Mouse (Mus musculus) kidney, embryonic 14.5 days (tissue): Measurements from ENCODE around the gene Snx29. TPM values are rescaled to one million over a fixed set of nuclear protein-coding genes. Genes with fewer than 3 reads are reported as not detected.

ENCODE experiments used
- ATAC-seq: fragments of 200-750 bp; cut with Nextera tagmentation; 2 replicates; pipeline ENCODE4 v1.8.0; 2017; ENCODE audit warnings: moderate number of reproducible peaks, mild to moderate bottlenecking, moderate TSS enrichment, moderate library complexity; ENCODE audit not compliant: low FRiP score, low TSS enrichment
- H3K27ac ChIP-seq: fragments of 300-500 bp; sonication (generic); 2 replicates; pipeline ENCODE4 v1.5.1; 2014; ENCODE audit warnings: low read depth, mild to moderate bottlenecking, low read length, moderate library complexity, mixed read lengths
- H3K27me3 ChIP-seq: fragments of 300-500 bp; sonication (generic); 2 replicates; pipeline ENCODE4 v1.6.1; 2014; ENCODE audit warnings: mild to moderate bottlenecking, low read length; ENCODE audit not compliant: control insufficient read depth, insufficient read depth
- H3K36me3 ChIP-seq: fragments of 300-500 bp; sonication (generic); 2 replicates; pipeline ENCODE4 v1.6.1; 2014; ENCODE audit warnings: low read length, mixed read lengths; ENCODE audit not compliant: control insufficient read depth, insufficient read depth
- H3K4me1 ChIP-seq: fragments of 300-500 bp; sonication (generic); 2 replicates; pipeline ENCODE4 v1.6.1; 2014; ENCODE audit warnings: low read length, mixed read lengths; ENCODE audit not compliant: control insufficient read depth, insufficient read depth
- H3K4me2 ChIP-seq: fragments of 300-500 bp; sonication (generic); replicated peaks from 2 replicates; pipeline ENCODE4 v1.6.1; 2014; ENCODE audit warnings: low read depth, mild to moderate bottlenecking, low read length
- H3K4me3 ChIP-seq: fragments of 300-500 bp; sonication (generic); 2 replicates; pipeline ENCODE4 v1.5.1; 2014; ENCODE audit warnings: mild to moderate bottlenecking, low read length
- H3K9ac ChIP-seq: fragments of 300-500 bp; sonication (generic); 2 replicates; pipeline ENCODE4 v1.6.1; 2014; ENCODE audit warnings: low read depth, mild to moderate bottlenecking, low read length, moderate library complexity
- H3K9me3 ChIP-seq: fragments of 300-500 bp; sonication (generic); 2 replicates; pipeline ENCODE4 v1.6.1; 2016; ENCODE audit warnings: low read length; ENCODE audit not compliant: control insufficient read depth
- WGBS: fragments of 180-500 bp; shearing (Covaris S2); extraction: QIAGEN DNeasy Blood & Tissue Kit; methylation state at CpG from one replicate; pipeline ENCODE4 v1.1.7; 2014; 5-methylcytosine and 5-hydroxymethylcytosine counted together
- polyA plus RNA-seq: library from polyadenylated mRNA; unstranded; fragments of >200 nt; fragmentation: Nextera tagmentation; extraction: Ambion mirVana; gene quantifications from 2 replicates; pipeline ENCODE4 v1.2.1, GENCODE M21; 2014

The Snx29 gene
- polyA plus RNA-seq, 1 experiment from 2014 or later: 17.7 TPM

DNA sequence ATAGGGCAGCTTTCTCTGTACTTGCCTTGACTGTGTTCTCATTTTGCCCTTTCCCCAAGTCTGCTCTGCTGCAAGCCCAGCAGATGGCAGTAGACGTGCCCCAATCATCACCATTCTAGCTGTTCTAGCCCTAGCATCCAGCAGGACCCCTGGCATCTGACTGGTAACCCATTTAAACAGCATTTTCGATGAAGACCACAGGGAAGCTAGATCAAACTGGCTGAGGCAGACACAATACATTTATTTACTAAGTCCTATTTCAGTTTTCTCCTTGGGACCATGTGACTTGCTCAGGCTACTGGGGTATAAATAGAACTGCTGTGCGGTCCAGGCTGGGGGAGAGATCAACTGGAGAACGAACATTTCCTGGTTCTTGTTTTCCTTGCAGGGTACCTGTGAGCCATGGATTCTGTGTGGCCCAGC lies 257.0 kb downstream of the Snx29 start:
- Histone ChIP-seq H3K4me1 (no peaks in the 10 kb centered on the region), H3K4me3 (no peak overlapping the region), H3K9ac (no peak overlapping the region), H3K9me3 (no peaks in the 10 kb centered on the region), H3K27ac (no peak overlapping the region), H3K36me3 (no peaks in the 10 kb centered on the region), H3K27me3 (no peaks in the 10 kb centered on the region), H3K4me2 (no peak overlapping the region)
- 58% methylated on average over 4 of the region's 4 CpGs for WGBS
- 0 out of 2 replicates have a peak, but pooled peaks have one; percentile 32 for ATAC-seq

DNA sequence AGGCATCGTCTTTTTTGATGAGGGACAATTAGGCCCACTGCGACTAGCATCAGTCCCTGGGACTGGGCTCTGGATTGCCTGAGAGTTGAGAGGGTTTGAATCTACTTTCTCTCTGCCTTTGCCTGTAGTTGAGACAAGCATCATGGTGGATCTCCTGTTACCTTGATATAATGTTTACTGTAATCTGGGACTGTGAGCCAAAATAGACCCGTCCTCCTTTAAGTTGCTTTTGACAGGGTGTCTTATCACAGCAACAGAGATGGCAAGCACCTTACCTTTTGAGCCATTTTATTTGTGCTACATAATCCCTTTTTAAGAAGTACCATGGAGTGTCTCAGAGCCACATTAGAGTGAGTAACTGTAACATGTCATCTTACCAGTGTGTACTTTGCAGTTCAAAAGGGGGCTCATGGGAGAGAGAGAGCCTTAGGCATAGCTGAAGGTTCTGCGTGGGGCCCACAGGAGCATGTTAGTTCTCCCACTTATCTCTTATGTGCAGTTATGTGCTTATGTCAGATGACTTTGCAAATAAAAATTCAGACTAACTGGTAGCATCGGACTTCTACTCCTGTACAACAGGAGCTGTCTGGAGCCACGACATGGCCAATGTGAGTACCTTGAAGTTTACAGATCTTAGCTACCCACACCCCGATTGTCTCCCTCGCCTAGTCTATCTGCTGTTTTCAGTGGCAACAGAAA lies 261.4 kb downstream of the Snx29 start:
- no peaks in the 10 kb centered on the region for H3K9me3 ChIP-seq
- no peaks in the 10 kb centered on the region for H3K4me1 ChIP-seq
- no peaks in the 10 kb centered on the region for H3K27me3 ChIP-seq
- ATAC-seq: no peak
- H3K4me3 ChIP-seq: no peak overlapping the region
- no peak overlapping the region for H3K27ac ChIP-seq
- no peaks in the 10 kb centered on the region for H3K36me3 ChIP-seq
- H3K4me2 ChIP-seq: no peak overlapping the region
- 87% methylated on average over 8 of the region's 8 CpGs for WGBS
- no peak overlapping the region for H3K9ac ChIP-seq

DNA sequence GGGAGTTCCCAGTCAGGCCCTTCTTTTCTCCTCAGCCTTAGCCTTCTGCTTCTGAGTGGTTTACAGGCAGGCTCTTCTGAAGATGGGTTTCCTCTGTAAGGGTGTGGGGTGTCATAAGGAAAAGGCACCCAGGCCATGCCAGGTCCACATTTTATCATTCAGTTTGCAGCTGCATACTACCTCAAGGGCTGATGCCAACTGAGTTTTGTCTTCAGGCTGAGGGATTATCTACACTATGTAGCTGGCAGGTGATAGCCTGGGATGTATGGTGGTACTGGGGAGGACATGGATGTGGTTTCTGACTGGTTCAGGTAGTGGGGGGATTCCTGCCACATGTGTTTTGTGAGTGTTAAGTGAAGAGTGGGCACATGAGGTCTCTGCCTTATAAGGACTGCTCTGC lies 266.0 kb downstream of the Snx29 start:
- Histone ChIP-seq H3K4me3 (no peak overlapping the region), H3K27ac (no peak overlapping the region), H3K36me3 (no peaks in the 10 kb centered on the region), H3K9me3 (no peaks in the 10 kb centered on the region), H3K4me2 (no peak overlapping the region), H3K27me3 (no peaks in the 10 kb centered on the region), H3K4me1 (no peaks in the 10 kb centered on the region), H3K9ac (no peak overlapping the region)
- no peak for ATAC-seq

DNA sequence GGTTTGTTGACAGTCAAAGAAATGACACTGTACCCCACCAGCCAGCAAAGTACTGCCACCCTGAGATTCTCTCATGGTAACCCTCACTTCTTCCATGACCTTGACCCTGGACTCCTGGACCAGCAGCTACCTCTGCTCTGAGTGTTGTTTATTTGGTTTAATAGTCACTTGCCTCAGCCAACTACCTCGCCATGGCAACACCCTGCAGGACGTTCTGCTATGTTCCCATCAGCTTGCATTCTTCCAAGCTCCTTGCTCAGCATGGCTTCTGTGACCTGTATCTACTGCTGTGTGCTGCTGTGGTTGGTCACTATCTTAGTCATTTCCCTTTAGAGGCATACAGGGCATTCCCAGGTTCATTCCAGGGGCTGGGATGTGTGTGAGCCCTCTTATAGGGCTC lies 266.6 kb downstream of the Snx29 start:
- Histone ChIP-seq H3K9me3 (no peaks in the 10 kb centered on the region), H3K27me3 (no peaks in the 10 kb centered on the region), H3K4me3 (no peak overlapping the region), H3K4me2 (no peak overlapping the region), H3K27ac (no peak overlapping the region), H3K9ac (no peak overlapping the region), H3K4me1 (no peaks in the 10 kb centered on the region), H3K36me3 (no peaks in the 10 kb centered on the region)
- no peak for ATAC-seq
- 69% methylated on average over 2 of the region's 2 CpGs for WGBS

DNA sequence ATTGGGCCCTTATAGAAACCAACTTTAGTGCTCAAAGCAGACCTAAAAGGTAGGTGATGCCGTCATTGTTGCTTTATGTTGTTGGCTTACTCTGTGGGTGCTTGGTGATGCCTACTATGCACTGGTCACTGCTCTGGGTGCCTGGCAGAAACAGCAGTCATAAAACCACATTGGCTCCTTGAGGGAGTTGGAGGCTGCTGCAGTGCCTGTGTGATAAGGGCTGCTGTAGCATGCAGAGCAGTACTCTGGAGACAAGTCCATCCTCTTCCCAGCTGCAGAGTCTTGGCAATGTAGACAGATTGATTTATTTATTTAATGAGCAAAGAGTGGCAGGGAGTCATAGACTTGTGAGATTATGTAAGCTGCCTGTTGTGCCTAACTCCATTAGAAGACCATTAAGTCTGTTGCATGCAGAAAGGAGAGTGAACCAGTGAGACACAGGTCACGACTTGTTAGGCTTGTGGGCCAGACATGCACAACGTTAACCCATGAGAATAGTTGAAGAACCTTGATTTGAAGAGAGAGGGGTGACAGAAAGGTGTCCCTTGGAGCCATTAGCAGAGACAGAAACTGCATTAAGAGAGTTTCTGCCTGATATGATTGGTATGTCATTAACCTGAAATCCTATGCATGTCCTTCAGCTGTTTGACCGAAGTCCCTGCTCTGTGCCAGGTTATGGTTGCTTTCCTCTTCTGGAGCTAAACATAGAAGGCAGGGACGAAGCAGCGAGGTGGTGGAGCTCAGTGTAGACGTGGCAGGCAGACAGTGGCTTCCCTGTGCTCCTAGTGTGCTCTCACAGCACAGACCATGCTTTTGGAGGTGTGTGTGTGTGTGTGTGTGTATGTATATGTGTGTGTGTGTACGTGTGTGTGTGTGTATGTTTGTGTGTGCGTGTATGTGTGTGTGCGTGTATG lies 267.3 kb downstream of the Snx29 start:
- H3K36me3 ChIP-seq: no peaks in the 10 kb centered on the region
- 90% methylated on average over 10 of the region's 10 CpGs for WGBS
- no peak overlapping the region for H3K9ac ChIP-seq
- H3K4me2 ChIP-seq: no peak overlapping the region
- ATAC-seq: no peak
- H3K27ac ChIP-seq: no peak overlapping the region
- no peaks in the 10 kb centered on the region for H3K4me1 ChIP-seq
- H3K4me3 ChIP-seq: no peak overlapping the region
- no peaks in the 10 kb centered on the region for H3K9me3 ChIP-seq
- H3K27me3 ChIP-seq: no peaks in the 10 kb centered on the region

DNA sequence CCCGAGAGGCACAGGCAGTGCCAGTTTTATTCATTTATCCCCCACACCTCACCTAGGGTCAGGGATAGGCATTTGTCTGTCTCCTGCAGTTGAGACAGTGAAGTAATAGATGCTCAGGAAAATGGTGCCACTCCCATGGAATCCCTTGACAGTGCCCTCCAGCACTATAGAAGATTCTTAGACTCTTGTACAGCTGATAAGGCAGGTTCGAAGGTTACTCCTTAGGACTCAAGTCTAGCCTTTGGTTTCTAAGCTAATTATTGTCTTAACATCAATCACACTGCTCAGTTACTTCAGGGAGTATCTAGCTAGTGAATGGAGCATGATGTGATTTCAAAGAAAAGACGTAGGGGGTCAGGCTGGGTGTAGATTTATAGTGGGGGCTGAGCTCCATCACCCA lies 273.9 kb downstream of the Snx29 start:
- no peak overlapping the region for H3K4me2 ChIP-seq
- H3K9ac ChIP-seq: no peak overlapping the region
- ATAC-seq: no peak
- no peaks in the 10 kb centered on the region for H3K36me3 ChIP-seq
- no peak overlapping the region for H3K4me3 ChIP-seq
- no peaks in the 10 kb centered on the region for H3K27me3 ChIP-seq
- H3K4me1 ChIP-seq: no peaks in the 10 kb centered on the region
- 67% methylated on average over 3 of the region's 3 CpGs for WGBS
- no peak overlapping the region for H3K27ac ChIP-seq
- H3K9me3 ChIP-seq: no peaks in the 10 kb centered on the region

DNA sequence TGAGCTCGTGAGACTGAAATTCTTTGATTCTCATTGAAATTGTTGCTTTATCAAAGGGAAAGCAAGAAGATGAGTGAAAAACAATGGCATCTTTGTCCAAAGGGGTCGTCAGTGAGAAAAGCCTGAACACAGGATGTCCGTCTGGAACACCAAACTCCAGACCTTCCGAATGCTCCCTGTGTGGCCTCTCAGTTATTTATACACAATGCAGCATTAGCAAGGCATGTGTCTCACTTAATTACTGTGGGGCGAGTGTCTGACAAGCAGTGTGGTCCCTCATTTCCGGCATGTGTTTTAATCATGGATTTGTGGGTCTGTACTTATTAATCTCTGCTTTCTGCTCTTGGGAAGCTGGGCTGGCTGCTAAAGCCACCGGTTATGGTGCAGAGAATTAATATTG lies 275.1 kb downstream of the Snx29 start:
- H3K4me2 ChIP-seq: no peak overlapping the region
- H3K36me3 ChIP-seq: no peaks in the 10 kb centered on the region
- H3K27ac ChIP-seq: no peak overlapping the region
- H3K9ac ChIP-seq: no peak overlapping the region
- H3K9me3 ChIP-seq: no peaks in the 10 kb centered on the region
- no peaks in the 10 kb centered on the region for H3K4me1 ChIP-seq
- no peak for ATAC-seq
- H3K4me3 ChIP-seq: no peak overlapping the region
- WGBS: 69% methylated on average over 7 of the region's 7 CpGs
- no peaks in the 10 kb centered on the region for H3K27me3 ChIP-seq

DNA sequence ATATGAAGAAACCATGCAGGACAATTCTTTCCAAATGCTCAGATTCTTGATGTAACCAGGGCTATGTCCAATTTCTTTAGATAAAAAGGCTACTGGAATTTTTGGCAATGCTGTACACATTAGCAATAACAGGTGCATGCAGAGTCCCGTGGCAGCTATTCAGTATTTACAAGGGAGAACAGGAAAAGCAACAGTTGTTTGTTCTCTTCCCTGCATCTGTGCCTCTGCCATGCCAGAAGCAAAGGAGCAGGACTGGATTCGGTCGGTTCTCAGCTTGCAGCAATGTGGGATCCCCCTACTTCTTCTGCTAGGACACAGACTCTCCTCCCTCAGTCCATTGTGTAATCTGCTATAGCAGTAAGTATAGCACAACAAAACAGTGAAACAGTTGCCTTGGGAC lies 276.8 kb downstream of the Snx29 start:
- Histone ChIP-seq H3K36me3 (no peaks in the 10 kb centered on the region), H3K9ac (no peak overlapping the region), H3K4me1 (no peaks in the 10 kb centered on the region), H3K9me3 (no peaks in the 10 kb centered on the region), H3K4me2 (no peak overlapping the region), H3K27me3 (no peaks in the 10 kb centered on the region), H3K4me3 (no peak overlapping the region), H3K27ac (no peak overlapping the region)
- WGBS: 79% methylated on average over 3 of the region's 3 CpGs
- ATAC-seq: no peak
